Mouse (Mus musculus) granulocyte monocyte progenitor cell, adult 5-6 weeks (primary cell): Measurements from ENCODE around the gene Sdhb. TPM values are rescaled to one million over a fixed set of nuclear protein-coding genes. Genes with fewer than 3 reads are reported as not detected.

ENCODE experiments used
- ATAC-seq: replicated peaks from 2 replicates; pipeline ENCODE4 v1.8.0; 2016; ENCODE audit warnings: mild to moderate bottlenecking, moderate TSS enrichment, inconsistent platforms; ENCODE audit not compliant: poor library complexity, severe bottlenecking
- total RNA-seq, 2 experiments: library from RNA; stranded (forward) in 1 of 2; stranded (reverse) in 1 of 2; fragments of 200-712, 200-1000 nt in 1 of 2; fragments of >200 nt in 1 of 2; fragmentation: Nextera tagmentation in 1 of 2; gene quantifications; 2 replicates each; pipeline ENCODE4 v1.2.3; 2014 to 2017

The Sdhb gene
- total RNA-seq, 2 experiments from 2014 or later = 116 to 167 TPM

DNA sequence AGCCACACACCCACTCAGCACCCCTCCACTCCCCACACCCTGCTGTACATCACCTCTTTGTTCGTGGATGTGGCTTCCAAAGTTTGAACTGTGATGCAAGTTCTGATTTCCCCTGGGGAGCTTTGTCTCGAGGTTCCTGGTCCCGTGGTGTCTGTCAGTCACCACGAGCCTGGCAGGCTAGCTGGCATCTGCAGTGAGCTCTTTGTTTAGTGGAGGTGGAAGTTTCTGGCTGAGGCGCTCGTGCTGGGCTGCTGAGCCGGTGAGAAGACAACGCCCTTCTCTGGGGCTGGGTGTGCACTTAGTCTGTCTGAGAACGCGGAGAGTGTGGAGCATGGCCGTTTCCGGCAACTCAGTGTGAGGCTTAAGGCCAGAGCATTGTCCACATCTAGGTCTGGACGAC lies 10.7 kb downstream of the Sdhb start:
- no peak for ATAC-seq

DNA sequence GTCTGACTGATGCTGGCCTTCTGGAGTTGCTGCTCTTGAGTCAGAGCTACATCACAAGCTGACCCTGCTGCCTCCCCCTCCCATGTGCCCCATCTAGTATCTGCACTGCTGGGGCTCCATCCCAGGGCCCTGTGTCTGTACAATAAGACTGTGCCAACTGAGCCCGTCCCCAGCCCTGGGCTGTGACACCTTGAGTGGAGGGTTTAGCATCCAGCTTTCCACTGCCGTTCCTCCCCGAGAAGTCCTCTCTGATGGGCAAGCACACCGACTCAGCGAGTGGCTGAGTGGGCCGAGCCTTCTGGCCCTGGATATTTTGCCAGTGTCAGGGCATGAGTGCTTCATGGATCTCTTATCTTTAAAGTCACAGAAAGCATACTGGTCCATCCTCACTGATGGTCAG lies 13.4 kb downstream of the Sdhb start:
- ATAC-seq = no peak

GRCm38 (mm10) chr4:140975356-140975755 lies 14.4 kb downstream of the Sdhb start:
- ATAC-seq = peak; percentile 88

GRCm38 (mm10) chr4:140977278-140977677 lies 16.3 kb downstream of the Sdhb start:
- no peak for ATAC-seq

- ATAC-seq = no peak
Observed at GRCm38 (mm10) chr4:140977886-140978692, 17.1 kb downstream of the Sdhb start.

- ATAC-seq = no peak
Observed at GRCm38 (mm10) chr4:140981605-140982004, 20.6 kb downstream of the Sdhb start.

DNA sequence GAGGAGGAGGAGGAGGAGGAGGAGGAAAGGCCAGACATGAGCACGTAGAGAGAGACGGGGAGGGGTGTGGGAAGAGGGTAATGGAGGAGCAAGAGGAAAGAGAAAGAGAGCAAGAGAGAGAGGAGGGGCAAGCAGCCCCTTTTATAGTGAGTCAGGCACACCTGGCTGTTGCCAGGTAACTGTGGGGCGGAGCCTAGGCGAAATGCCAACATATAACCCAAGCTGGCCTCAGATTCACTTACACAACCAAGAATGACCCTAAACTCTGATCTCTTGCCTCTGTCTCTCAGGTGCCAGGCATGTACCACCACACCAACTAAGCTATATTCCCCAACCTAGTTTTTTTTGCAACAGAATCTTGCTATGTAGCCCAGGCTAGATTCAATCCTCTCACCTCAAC lies 21.8 kb downstream of the Sdhb start:
- ATAC-seq = 0 out of 2 replicates have a peak, but pooled peaks have one; percentile 4

DNA sequence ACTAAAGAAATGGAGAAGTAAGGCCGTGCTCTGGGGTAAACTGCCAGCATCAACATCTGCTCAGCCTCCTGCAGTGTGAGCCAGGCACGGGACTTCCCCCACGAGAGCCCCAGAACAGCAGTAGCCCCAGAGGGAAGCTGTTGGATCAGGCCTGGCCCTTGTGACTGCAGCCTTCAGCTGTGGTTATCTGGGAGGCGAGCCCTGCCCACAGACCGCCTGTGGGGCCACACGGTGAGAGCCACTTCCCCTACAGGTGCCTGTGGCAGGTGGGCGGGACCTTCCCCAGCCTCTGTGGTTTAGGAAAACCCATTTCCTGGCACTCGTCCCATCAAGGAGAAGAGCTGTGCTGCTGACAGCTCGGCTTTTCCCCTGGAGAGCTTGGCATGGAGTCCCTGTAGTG lies 22.4 kb downstream of the Sdhb start:
- ATAC-seq = peak; percentile 89

DNA sequence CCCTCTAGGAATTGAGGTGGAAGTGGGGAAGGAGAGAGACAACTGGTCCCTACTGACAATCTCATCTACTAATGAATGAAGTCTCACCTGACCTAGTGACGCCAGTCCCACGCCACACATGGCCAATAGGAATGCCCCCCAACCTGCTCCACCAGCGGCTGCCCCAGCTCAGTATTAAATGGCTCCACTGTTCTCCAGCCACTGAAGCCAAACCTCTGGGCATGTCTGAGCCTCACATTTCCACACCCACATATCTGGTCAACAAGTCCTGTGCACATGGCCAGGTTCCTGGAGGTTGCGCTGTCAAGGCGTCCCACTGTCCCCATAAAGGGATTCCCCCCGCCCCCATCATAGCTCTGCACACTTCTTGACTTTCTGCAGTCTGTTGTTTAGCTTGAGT lies 23.5 kb downstream of the Sdhb start:
- no peak for ATAC-seq

GRCm38 (mm10) chr4:140986024-140986710 lies 25.2 kb downstream of the Sdhb start:
- no peak for ATAC-seq

DNA sequence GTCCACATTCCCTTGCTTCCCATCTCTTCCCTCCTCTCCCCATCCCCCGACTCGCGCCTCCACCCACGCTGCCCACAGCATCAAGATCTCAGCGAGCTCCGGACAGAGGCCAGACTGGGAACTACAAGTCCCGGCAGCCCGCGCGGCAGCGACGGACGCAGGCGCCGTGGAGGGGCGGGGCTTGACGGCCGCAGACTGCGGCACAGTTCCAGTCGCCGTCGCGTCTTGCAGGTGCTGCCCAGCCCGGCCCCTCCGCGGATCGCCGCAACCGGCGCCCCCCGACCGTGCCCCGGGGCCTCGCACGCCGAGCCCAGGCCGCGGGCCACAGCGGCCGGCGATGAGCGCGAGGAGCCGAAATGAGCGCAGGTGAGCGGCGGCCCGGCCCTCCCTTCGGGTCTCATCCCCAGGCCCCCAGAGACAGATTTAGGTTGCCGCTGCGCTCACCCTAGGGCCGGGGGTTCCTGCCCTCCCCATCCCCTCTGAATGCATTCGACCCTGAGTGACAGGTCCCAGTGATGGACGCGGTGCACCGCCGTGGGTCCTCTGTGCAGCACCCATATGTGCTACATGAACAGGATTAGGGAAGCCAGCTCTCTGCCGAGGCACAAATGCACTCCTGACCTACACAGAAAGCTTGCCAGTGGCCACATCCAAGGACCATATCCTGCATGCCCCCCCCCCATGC lies 25.9 kb downstream of the Sdhb start, which contains the start of gene Atp13a2:
Gene Atp13a2 (plus strand): TSS at position 163 of the 685 bp plus-strand sequence.
- ATAC-seq = peak; percentile 40

DNA sequence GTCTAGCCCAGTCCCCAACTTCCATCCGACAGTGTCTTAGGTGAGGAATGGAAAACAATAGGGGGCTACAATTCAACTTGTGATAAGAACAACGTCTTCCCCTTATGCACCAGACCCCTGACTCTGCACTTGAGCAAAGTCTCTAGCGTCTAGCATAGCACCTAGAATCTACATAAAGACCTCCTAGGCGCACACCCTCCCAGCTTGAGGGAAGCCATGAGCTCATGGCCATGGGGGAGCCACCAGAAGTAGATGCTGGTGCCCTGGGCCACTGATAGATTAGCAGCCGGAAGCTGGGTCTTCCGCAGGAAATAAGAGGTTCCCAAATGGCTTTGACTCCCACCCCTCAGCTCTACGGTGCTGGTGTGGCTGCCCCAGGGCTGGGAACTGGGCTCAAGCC lies 26.5 kb downstream of the Sdhb start:
- ATAC-seq = peak; percentile 10

DNA sequence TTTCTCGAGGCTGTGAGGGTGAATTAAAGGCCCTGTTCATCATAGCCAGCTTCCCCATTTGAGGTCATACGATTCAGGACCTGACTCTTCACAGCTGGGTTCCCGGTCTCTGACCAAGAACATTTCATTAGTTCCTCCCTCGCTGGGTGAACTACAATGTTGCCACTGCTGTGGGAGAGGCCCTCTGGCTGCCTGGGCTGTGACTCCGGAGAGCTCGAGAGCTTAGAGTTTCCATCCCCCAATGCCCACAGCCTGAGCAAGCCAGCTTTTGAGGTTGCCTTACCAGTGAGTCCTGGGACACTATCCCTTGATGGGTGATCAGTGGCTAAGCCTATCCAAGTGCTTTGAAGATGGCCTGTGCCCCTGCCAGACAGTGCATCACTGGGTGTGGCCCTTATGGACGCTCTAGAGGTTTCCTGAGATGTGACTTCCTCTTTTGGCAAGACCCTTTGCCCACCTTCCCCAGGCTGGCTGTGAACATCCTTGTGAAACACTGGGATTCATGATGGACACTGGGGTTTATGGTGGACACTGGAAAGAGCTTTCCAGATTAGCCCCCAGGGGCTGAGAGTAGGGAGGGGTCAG lies 27.8 kb downstream of the Sdhb start:
- peak; percentile 69 for ATAC-seq

DNA sequence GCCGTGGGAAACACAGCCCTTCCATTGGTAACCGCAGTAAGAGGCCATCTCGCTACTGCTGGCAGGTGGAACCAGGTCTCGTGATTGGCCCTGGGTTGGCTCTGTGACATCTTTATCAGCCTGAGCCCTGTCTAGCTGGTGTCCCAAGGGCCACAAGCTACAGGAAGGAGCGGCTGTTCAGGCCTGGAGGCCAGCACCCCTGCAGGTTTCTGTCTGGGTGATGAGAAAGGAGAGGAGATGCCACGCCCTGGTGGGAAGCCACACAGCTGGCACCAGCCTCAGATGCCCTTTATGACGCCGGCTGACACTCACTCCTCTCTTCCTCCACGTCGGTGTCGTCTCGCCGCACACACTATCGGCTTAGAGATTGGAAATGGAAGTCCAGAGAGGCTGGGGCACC lies 28.4 kb downstream of the Sdhb start:
- no peak for ATAC-seq

GRCm38 (mm10) chr4:140992215-140992614 lies 31.2 kb downstream of the Sdhb start:
- no peak for ATAC-seq

GRCm38 (mm10) chr4:140993846-140994245 lies 32.8 kb downstream of the Sdhb start:
- no peak for ATAC-seq

- ATAC-seq = peak; percentile 36; the same call in 1 of the 2 replicates
Observed at GRCm38 (mm10) chr4:140995811-140996210, 34.8 kb downstream of the Sdhb start.

DNA sequence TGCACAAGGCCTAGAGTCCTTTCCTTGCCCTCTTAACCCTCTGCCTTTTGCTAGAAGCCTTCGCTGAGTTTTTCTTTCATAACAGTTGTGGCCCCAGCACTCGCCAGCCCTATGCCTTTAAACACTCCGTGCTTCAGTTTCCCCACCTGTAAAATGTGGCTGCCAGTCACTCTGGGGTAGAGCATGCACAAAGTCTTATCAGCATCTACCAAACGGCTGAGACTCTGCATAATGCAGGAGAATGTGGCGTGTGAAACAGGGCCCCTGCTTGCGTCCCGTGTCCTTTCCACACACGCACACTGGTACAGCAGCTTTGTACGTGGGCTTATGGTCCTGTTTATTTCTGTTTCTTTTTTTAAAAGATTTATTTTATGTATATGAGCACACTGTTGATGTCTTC lies 35.8 kb downstream of the Sdhb start:
- ATAC-seq = no peak

GRCm38 (mm10) chr4:141005983-141006382 lies 45.0 kb downstream of the Sdhb start:
- no peak for ATAC-seq

DNA sequence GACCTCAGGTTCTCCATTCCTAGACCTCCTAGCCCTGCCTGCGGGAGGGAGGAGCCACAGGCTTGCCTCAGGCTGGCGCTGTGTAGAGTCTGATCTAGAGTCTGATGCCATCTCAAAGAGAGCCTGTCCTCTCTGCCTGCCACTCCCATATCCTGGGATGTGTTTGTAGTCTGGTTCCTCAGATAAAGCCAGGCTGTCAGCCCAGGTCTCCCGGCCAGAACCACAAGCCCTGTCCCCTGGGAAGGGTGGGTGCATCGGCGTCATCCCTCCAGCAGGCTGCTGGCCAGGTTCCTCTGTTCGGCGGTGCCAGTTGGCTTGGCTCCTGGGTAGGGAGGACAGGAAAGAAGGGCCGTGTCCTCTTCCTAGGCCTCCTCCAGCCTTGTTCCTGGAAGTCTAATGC lies 47.0 kb downstream of the Sdhb start:
- 0 out of 2 replicates have a peak, but pooled peaks have one; percentile 17 for ATAC-seq

DNA sequence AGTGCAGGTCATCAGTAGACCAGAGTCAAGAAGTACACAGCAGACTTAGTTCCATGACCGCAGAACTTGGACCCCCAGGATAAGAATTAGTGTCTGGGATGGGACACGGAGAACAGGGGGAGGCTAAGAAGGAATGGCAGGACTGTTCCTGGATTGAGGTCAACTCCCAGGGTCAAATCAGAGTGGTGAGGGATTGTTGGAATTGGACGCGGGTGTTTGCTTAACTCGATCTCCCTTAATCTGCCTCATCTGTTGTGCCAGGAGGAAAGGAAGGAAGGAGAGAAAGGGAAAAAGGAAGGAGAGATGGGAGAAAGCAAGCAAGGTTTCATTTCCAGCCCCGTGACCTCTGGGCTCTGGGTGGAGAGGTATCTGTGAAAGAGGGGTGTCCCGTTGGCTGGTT lies 49.1 kb downstream of the Sdhb start, which contains the start of gene Mfap2:
Gene Mfap2 (plus strand): TSS at position 301 of the 400 bp plus-strand sequence.
- no peak for ATAC-seq
